Mouse (Mus musculus) left cerebral cortex, postnatal 10 days (tissue): Measurements from ENCODE around the gene Mipep. TPM values are rescaled to one million over a fixed set of nuclear protein-coding genes. Genes with fewer than 3 reads are reported as not detected.

ENCODE experiments used
- DNase-seq, 2 experiments: peaks; one replicate each; pipeline ENCODE4 v3.0.0; 2021 to 2022; ENCODE audit warnings: low spot score in 2 of 2, mixed read lengths in 1 of 2; ENCODE audit errors: extremely low spot score in 1 of 2
- intact Hi-C: fragments of 180-260 bp; cut with DNase I; formaldehyde crosslinking; loops from one replicate; pipeline ENCODE4 v1.15.1; 2025
- total RNA-seq, 2 experiments: library from RNA; stranded (reverse); gene quantifications; 2 replicates each; pipeline ENCODE4 v1.2.3; 2021

The Mipep gene
- total RNA-seq, 2 experiments from 2014 or later = 23.1 to 23.4 TPM

DNA sequence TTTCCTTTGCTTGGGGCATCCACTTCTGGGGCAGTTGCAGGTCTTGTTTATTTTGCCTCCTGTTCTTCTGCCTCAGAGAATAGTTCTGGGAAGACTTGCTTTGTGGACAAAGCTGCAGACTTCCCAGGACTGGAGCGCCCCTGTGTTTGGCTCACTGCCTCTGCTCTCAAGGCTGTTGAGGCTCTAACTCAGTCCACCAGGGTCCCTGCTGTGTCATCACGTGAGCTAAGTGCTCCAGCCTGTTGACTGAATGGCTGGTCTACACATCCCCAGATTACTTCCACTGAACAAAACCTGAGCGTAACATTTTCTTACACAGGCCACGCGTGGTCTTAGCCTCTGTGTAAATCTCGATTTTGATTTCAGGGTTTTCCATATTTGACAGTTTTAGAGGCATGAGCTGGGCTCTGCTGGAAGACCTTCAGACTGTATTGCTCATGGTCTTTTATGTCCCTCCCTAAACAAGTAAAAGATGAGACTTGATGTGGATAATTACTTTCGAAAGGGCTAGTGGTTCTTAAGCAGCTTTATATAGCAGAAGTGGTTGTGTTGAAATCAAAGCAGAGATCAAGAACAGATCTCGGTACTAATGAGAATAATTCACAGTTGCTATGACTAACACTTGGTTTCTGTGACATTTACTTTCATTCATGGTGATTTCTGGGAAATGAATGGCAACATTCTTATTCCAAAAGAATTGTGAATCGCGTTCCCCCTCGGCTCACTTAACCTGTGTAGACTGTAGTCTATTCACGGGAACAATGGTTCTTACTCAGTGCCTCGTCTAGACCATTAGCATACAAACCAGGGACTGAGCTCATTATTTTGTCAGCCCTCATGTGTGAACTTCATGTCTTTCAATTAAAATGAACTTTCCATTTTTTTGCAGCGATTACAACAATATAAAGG lies 31.2 kb upstream of the Mipep start:
- intact Hi-C loops = no loop called here

GRCm38 (mm10) chr14:60753801-60754126 lies 30.6 kb upstream of the Mipep start:
- intact Hi-C loops = no loop called here
- no peak for DNase-seq

More for the DNA sequence above, 31.2 kb upstream of the Mipep start:
- peak in 1 of 2 experiments; percentile 86 for DNase-seq

- no peak for DNase-seq
- intact Hi-C loops = no loop called here
Observed at GRCm38 (mm10) chr14:60754656-60755055, 29.7 kb upstream of the Mipep start.

DNA sequence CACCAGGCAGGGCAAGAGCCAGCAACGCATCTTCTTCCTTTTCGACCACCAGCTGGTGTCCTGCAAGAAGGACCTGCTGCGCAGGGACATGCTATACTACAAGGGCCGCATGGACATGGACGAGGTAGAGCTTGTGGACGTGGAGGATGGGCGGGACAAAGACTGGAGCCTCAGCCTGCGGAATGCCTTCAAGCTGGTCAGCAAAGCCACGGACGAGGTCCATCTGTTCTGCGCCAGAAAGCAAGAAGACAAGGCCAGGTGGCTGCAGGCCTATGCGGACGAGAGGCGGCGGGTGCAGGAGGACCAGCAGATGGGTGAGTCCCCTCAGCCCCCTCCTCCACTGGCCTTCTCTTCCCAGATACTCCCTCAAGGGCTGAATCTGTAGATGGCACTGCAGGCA lies 28.1 kb upstream of the Mipep start:
- intact Hi-C loops = no loop called here
- DNase-seq = no peak

DNA sequence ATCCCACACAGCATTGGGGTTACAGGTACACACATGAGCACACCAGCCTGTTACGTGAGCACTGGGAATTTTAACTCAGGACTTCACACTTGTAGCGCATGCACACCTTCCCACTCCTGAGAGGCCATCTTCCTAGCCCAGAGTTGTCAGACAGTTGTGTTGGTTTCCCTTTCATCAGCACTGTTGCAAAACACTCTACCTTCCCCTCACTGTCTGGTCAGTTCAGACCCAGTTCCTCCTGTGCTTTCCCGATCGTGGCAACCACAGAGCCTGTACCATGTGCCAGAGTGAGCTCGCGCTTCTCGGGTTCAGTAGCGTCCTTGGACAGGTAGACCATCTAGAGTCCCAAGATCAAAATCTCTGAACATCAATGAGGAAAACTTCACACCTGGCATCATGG lies 27.1 kb upstream of the Mipep start:
- intact Hi-C loops = no loop called here
- no peak for DNase-seq

DNA sequence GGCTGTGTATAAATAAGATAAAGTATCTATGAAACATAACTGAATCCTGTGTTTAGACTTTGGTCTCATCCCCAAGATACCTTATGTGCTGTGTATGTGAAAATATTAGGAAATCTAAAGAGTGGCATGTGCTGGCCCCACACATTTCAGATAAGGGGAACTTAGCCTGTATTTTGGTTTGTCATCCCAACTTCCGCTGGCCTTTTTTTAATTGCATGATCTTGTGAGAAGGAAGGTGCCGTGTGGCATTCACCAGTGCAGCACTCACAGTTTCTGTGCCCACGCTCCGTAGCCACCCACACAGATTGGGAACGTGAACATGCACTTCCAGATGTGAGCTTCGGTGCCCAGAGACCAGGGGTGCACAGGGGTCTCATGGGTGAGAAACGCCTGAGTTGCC lies 26.7 kb upstream of the Mipep start:
- intact Hi-C loops = no loop called here
- DNase-seq = no peak

- intact Hi-C loops = no loop called here
- no peak for DNase-seq
Observed at GRCm38 (mm10) chr14:60759097-60759496, 25.3 kb upstream of the Mipep start.

GRCm38 (mm10) chr14:60761801-60762200 lies 22.6 kb upstream of the Mipep start:
- intact Hi-C loops = no loop called here
- no peak for DNase-seq

DNA sequence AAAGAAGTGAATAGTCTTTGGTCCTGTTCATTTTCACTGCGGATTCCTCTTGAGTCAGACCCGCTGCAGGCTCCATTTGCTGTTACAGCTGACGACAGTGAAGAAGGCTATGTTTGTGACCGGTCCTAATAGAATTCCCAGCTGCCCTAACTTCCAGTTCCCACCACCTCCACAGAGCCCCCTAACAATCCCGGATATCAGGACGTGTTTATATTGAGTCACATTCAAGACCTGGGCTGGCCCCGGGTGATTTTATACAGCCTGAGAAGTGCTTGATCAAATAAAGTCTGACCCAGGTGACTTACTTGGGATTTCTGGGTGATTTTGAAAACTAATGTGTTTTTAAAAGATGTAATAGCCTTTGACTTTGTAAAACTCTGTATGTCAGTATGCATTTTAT lies 21.6 kb upstream of the Mipep start:
- no peak for DNase-seq

GRCm38 (mm10) chr14:60763746-60764145 lies 20.6 kb upstream of the Mipep start:
- no peak for DNase-seq
- intact Hi-C loops = no loop called here

More for the DNA sequence above, 21.6 kb upstream of the Mipep start:
- intact Hi-C loops = no loop called here

DNA sequence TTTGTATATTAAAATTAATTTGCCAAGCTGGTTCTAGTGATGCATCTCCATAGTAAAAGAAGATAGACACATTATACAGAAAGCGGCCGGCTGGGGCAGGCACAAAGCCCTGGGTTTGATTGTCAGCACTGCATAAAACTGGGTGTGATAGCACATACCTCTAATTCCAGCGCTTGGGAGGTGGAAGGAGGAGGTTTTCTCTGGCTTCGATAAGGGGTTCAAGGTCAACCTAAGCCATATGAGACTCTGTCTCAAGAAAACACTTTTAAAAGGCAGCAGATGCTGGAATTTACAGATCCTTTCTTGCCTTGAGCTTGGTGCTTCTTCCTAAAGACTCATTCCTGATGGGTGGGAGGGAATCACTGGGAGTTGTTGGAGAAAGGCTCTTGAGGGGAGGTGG lies 19.8 kb upstream of the Mipep start:
- intact Hi-C loops = no loop called here
- DNase-seq = no peak

DNA sequence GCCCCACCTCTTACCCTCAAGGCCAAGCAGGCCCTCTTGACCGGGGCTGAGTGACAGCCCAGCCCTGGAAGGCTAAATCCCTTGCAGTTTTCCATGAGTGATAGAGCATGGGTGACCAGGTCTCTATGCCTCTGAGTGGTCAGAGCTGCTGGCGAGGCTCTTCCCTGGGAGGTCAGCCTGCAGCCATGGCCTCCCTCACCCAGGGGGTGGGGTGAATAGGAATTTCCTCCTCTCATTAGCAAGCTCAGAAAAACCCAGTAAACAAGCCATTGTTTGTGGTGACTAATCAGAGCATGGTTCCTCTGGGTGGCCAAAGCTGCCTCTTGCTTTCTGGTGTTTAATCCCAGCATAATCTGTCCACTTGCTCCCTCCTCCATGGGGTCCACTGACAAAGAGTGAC lies 19.3 kb upstream of the Mipep start:
- intact Hi-C loops = no loop called here
- DNase-seq = no peak

- intact Hi-C loops = no loop called here
- no peak for DNase-seq
Observed at GRCm38 (mm10) chr14:60767884-60768283, 16.5 kb upstream of the Mipep start, which contains the start of gene C1qtnf9. Gene C1qtnf9 (plus strand): TSS chr14:60768134.

DNA sequence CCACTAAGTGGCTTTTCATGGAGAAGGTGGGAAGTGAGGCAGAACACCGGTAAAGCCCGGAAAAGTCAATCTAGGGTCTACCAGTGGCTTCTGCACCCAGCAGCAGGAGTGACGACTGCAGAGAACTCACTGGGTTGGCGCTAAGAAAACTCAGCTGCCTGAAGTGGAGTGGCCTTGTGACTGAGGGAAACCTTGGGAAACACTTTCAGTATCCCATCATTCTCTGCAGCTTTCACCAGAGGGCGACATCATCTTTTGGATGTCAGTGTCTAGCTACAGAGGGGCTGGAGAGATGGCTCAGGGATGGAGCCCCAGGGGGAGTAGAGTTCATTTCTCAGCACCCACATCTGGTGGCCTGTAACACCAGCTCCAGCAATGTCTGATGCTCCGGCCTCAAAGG lies 15.0 kb upstream of the Mipep start:
- no peak for DNase-seq
- intact Hi-C loops = no loop called here

- intact Hi-C loops = loop anchor here (5.0 kb wide), 1 partner anchor 253 kb away; no protein-coding TSS in a partner anchor
- DNase-seq = no peak
Observed at GRCm38 (mm10) chr14:60770594-60770993, 13.8 kb upstream of the Mipep start.

- DNase-seq = peak; percentile 70 to 79
- intact Hi-C loops = loop anchor here (1.0 to 5.0 kb wide), 2 partner anchors 60 to 254 kb away; no protein-coding TSS in a partner anchor
Observed at GRCm38 (mm10) chr14:60771057-60771456, 13.3 kb upstream of the Mipep start.

GRCm38 (mm10) chr14:60773476-60773875 lies 10.9 kb upstream of the Mipep start:
- intact Hi-C loops = loop anchor here (5.0 kb wide), 1 partner anchor 256 kb away; no protein-coding TSS in a partner anchor
- no peak for DNase-seq

DNA sequence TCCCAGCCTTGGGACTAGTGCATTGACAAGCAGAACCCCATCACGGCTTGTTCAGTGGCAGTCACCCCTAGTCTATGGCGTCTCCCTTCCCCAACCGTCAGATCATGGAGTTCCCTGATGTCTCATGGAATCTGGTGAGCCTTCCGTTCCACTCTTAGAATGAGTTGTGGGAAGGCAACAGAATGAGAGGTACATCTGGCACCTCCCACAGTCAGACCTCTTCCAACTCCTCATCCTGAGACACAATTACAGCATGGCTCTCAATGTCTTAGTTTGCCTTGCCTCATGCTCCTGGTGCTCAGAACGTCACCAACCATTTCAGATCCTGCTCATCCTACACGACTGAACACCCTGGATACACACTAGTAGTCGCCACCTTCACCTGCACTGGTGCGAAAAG lies 7.9 kb upstream of the Mipep start:
- DNase-seq = no peak
- intact Hi-C loops = no loop called here

- DNase-seq = no peak
- intact Hi-C loops = no loop called here
Observed at GRCm38 (mm10) chr14:60777485-60777919, 6.9 kb upstream of the Mipep start.

DNA sequence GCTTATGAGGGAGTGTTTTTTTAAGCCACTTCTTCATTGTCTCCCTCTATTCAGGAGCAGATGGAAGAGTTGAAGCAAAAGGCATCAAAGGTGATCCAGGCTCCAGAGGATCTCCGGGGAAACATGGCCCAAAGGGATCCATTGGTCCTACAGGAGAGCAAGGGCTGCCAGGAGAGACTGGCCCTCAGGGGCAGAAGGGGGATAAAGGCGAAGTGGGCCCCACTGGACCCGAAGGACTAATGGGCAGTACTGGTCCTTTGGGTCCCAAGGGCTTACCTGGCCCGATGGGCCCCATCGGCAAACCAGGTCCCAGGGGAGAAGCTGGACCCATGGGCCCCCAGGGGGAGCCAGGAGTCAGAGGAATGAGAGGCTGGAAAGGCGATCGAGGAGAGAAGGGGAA lies 5.2 kb upstream of the Mipep start:
- intact Hi-C loops = no loop called here
- no peak for DNase-seq
